Mouse (Mus musculus): ENCODE measurements around the gene Eml6. TPM values are rescaled to one million over a fixed set of nuclear protein-coding genes. Genes with fewer than 3 reads are reported as not detected.

The Eml6 gene
- polyA plus RNA-seq, 1 experiment from 2014 or later = 1.8 TPM

- DNase-seq (ENCODE audit: low spot score) (no peak), ATAC-seq (ENCODE audit: low read depth) (0 out of 2 replicates have a peak, but pooled peaks have one; percentile 26)
- H3K36me3 ChIP-seq (ENCODE audit: control insufficient read depth, insufficient read depth, low read length) = peaks cover 62% of the 10 kb centered on the region
- H3K27me3 ChIP-seq (replicated peaks; ENCODE audit: control insufficient read depth, insufficient read depth, low read length) = no peaks in the 10 kb centered on the region
- H3K4me1 ChIP-seq (ENCODE audit: control insufficient read depth, insufficient read depth, low read length) = no peaks in the 10 kb centered on the region
- no peak overlapping the region for H3K9ac ChIP-seq (ENCODE audit: low read depth, low read length)
- no peak overlapping the region for H3K4me3 ChIP-seq (ENCODE audit: low read depth, low read length)
- H3K9me3 ChIP-seq (ENCODE audit: control insufficient read depth, low read length) = no peaks in the 10 kb centered on the region
- H3K27ac ChIP-seq (replicated peaks; ENCODE audit: low read depth, low read length) = no peak overlapping the region
- WGBS = 89% methylated on average over 9 of the region's 9 CpGs
- no peak overlapping the region for H3K4me2 ChIP-seq (ENCODE audit: low read depth, low read length)
Observed at GRCm38 (mm10) chr11:29746203-29746602, 279.6 kb downstream of the Eml6 start.

GRCm38 (mm10) chr11:29745513-29745912, 280.3 kb downstream of the Eml6 start:
- Histone ChIP-seq H3K4me2 (ENCODE audit: low read depth, low read length) (no peak overlapping the region), H3K9me3 (ENCODE audit: control insufficient read depth, low read length) (no peaks in the 10 kb centered on the region), H3K27ac (replicated peaks; ENCODE audit: low read depth, low read length) (no peak overlapping the region), H3K4me3 (ENCODE audit: low read depth, low read length) (no peak overlapping the region), H3K27me3 (replicated peaks; ENCODE audit: control insufficient read depth, insufficient read depth, low read length) (no peaks in the 10 kb centered on the region), H3K36me3 (ENCODE audit: control insufficient read depth, insufficient read depth, low read length) (peaks cover 62% of the 10 kb centered on the region), H3K9ac (ENCODE audit: low read depth, low read length) (no peak overlapping the region), H3K4me1 (ENCODE audit: control insufficient read depth, insufficient read depth, low read length) (no peaks in the 10 kb centered on the region)
- ATAC-seq (ENCODE audit: low read depth) (no peak), DNase-seq (ENCODE audit: low spot score) (no peak)
- 65% methylated on average over 2 of the region's 2 CpGs for WGBS

DNA sequence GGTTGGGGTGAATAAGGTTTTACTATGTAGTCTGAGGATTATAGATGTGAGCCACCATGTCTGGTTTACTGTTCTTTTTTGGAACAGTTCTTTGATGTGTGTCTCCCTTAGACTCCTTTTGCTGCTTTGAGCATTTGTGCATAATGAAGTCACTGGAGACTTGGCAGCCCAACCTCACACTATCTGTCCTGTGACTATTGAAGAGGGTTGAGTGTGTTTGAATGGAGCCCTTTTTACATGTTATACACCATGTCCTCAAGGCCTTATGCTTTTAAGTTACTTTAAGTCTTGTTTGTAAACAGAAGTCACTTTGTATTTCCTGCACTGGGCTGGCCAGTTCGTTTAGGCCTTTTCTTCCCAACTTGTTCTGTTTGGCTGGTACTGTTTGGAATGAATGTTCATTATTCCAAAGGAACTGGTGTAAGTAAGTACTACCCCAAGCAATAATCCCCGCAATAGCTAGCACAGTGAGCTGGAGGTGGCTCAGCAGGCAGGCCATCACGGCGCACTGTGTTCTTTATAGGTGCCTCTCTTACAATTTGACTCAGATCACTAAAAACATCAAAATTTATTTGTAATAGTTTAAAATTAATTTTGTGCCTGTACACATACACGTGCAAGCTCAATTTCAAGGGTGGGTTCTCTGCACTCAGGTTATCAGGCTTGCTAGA, 280.9 kb downstream of the Eml6 start:
- ATAC-seq (ENCODE audit: low read depth) = peak; percentile 20; the same call in 1 of the 2 replicates

DNA sequence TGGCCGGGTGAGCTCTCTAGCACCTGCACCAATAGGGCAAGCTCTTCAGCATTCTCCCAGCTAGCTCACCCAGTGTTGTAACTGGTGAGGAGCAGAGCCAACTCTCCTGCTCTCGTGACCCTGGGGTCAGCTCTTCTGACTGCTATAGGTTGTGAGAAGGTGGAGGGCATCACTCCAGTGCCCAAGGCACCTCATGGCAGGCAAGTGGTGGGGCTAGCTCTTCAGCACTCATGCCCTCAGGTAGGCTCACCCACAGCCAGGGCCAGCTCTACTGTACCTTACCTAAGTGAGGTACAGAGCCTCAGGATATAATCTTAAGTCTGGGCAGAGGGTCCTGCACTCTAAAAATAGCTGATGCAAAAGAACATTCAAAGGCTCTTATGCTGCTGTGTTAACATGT, 286.1 kb downstream of the Eml6 start:
- Histone ChIP-seq H3K9ac (ENCODE audit: low read depth, low read length) (no peak overlapping the region), H3K27ac (replicated peaks; ENCODE audit: low read depth, low read length) (no peak overlapping the region), H3K4me3 (ENCODE audit: low read depth, low read length) (no peak overlapping the region), H3K4me2 (ENCODE audit: low read depth, low read length) (no peak overlapping the region), H3K9me3 (ENCODE audit: control insufficient read depth, low read length) (no peaks in the 10 kb centered on the region), H3K4me1 (ENCODE audit: control insufficient read depth, insufficient read depth, low read length) (no peaks in the 10 kb centered on the region), H3K27me3 (replicated peaks; ENCODE audit: control insufficient read depth, insufficient read depth, low read length) (no peaks in the 10 kb centered on the region), H3K36me3 (ENCODE audit: control insufficient read depth, insufficient read depth, low read length) (peaks cover 62% of the 10 kb centered on the region; the same call in 1 of the 2 replicates)
- DNase-seq (ENCODE audit: low spot score) = no peak
- no peak for ATAC-seq (ENCODE audit: low read depth)
- WGBS = 83% methylated on average over 2 of the region's 2 CpGs

More for the DNA sequence above, 280.9 kb downstream of the Eml6 start:
- Histone ChIP-seq H3K27me3 (replicated peaks; ENCODE audit: control insufficient read depth, insufficient read depth, low read length) (no peaks in the 10 kb centered on the region), H3K27ac (replicated peaks; ENCODE audit: low read depth, low read length) (no peak overlapping the region), H3K4me1 (ENCODE audit: control insufficient read depth, insufficient read depth, low read length) (no peaks in the 10 kb centered on the region), H3K4me3 (ENCODE audit: low read depth, low read length) (no peak overlapping the region), H3K4me2 (ENCODE audit: low read depth, low read length) (no peak overlapping the region), H3K9ac (ENCODE audit: low read depth, low read length) (no peak overlapping the region), H3K36me3 (ENCODE audit: control insufficient read depth, insufficient read depth, low read length) (peaks cover 62% of the 10 kb centered on the region), H3K9me3 (ENCODE audit: control insufficient read depth, low read length) (no peaks in the 10 kb centered on the region)
- DNase-seq (ENCODE audit: low spot score) = no peak
- WGBS = 90% methylated on average over 5 of the region's 5 CpGs

- Histone ChIP-seq H3K4me1 (ENCODE audit: control insufficient read depth, insufficient read depth, low read length) (no peaks in the 10 kb centered on the region), H3K9ac (ENCODE audit: low read depth, low read length) (no peak overlapping the region), H3K36me3 (ENCODE audit: control insufficient read depth, insufficient read depth, low read length) (no peaks in the 10 kb centered on the region), H3K27me3 (replicated peaks; ENCODE audit: control insufficient read depth, insufficient read depth, low read length) (no peaks in the 10 kb centered on the region), H3K4me2 (ENCODE audit: low read depth, low read length) (no peak overlapping the region), H3K4me3 (ENCODE audit: low read depth, low read length) (no peak overlapping the region), H3K27ac (replicated peaks; ENCODE audit: low read depth, low read length) (no peak overlapping the region), H3K9me3 (ENCODE audit: control insufficient read depth, low read length) (no peaks in the 10 kb centered on the region)
- WGBS = 75% methylated on average over 1 of the region's 1 CpGs
- no peak for ATAC-seq (ENCODE audit: low read depth)
- no peak for DNase-seq (ENCODE audit: low spot score)
Observed at GRCm38 (mm10) chr11:29727901-29728300, 297.9 kb downstream of the Eml6 start.

DNA sequence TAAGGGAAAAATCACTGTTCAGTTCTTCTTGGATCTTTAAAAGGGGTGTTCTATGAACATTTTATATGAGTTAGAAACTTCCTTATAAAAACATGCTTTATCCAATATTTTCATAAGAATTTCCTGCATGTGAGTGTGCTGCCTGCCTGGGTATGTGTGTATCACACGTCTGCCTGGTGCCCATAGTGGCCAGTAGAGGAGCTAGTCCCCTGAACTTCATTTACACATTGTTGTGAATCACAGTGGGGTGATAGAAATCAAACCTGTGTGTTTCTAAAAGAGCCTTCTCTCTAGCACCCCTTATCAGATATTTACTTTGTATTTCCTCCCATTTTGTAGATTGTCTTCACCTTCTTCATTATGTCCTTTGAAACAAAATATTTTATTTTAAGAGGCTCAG, 300.2 kb downstream of the Eml6 start:
- no peaks in the 10 kb centered on the region for H3K36me3 ChIP-seq (ENCODE audit: control insufficient read depth, insufficient read depth, low read length)
- no peaks in the 10 kb centered on the region for H3K9me3 ChIP-seq (ENCODE audit: control insufficient read depth, low read length)
- H3K4me3 ChIP-seq (ENCODE audit: low read depth, low read length) = no peak overlapping the region
- H3K4me1 ChIP-seq (ENCODE audit: control insufficient read depth, insufficient read depth, low read length) = no peaks in the 10 kb centered on the region
- no peak for DNase-seq (ENCODE audit: low spot score)
- no peak for ATAC-seq (ENCODE audit: low read depth)
- 66% methylated on average over 1 of the region's 1 CpGs for WGBS
- no peak overlapping the region for H3K4me2 ChIP-seq (ENCODE audit: low read depth, low read length)
- H3K27ac ChIP-seq (replicated peaks; ENCODE audit: low read depth, low read length) = no peak overlapping the region
- no peaks in the 10 kb centered on the region for H3K27me3 ChIP-seq (replicated peaks; ENCODE audit: control insufficient read depth, insufficient read depth, low read length)
- H3K9ac ChIP-seq (ENCODE audit: low read depth, low read length) = no peak overlapping the region

DNA sequence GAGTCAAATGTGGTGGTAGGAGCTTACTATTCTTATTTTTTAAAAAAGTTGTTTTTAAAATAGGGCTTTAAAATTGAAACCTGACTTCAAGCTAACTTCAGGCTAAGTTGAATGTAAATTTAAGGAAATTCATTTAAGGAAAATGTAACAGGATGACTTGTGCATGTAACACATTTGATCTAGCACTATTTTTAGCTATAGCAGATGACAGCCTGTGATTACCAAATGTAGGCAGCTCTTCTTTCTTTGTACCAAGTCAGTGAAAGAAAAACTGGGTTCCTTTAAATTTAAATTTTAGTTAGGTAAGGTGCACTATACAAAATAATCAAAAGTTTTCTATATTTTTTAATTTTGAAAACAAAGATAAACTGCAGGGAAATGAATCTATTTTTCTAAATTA, 300.7 kb downstream of the Eml6 start:
- no peaks in the 10 kb centered on the region for H3K9me3 ChIP-seq (ENCODE audit: control insufficient read depth, low read length)
- no peak for DNase-seq (ENCODE audit: low spot score)
- no peaks in the 10 kb centered on the region for H3K36me3 ChIP-seq (ENCODE audit: control insufficient read depth, insufficient read depth, low read length)
- no peak overlapping the region for H3K9ac ChIP-seq (ENCODE audit: low read depth, low read length)
- no peak for ATAC-seq (ENCODE audit: low read depth)
- no peak overlapping the region for H3K4me3 ChIP-seq (ENCODE audit: low read depth, low read length)
- H3K4me1 ChIP-seq (ENCODE audit: control insufficient read depth, insufficient read depth, low read length) = no peaks in the 10 kb centered on the region
- no peaks in the 10 kb centered on the region for H3K27me3 ChIP-seq (replicated peaks; ENCODE audit: control insufficient read depth, insufficient read depth, low read length)
- no peak overlapping the region for H3K4me2 ChIP-seq (ENCODE audit: low read depth, low read length)
- no peak overlapping the region for H3K27ac ChIP-seq (replicated peaks; ENCODE audit: low read depth, low read length)

- ATAC-seq (ENCODE audit: low read depth) (no peak), DNase-seq (ENCODE audit: low spot score) (no peak)
- H3K36me3 ChIP-seq (ENCODE audit: control insufficient read depth, insufficient read depth, low read length) = no peaks in the 10 kb centered on the region
- H3K9me3 ChIP-seq (ENCODE audit: control insufficient read depth, low read length) = no peaks in the 10 kb centered on the region
- H3K27ac ChIP-seq (replicated peaks; ENCODE audit: low read depth, low read length) = no peak overlapping the region
- 87% methylated on average over 2 of the region's 2 CpGs for WGBS
- no peak overlapping the region for H3K9ac ChIP-seq (ENCODE audit: low read depth, low read length)
- H3K4me1 ChIP-seq (ENCODE audit: control insufficient read depth, insufficient read depth, low read length) = peaks cover under 1% of the 10 kb centered on the region; the same call in 1 of the 2 replicates
- H3K4me3 ChIP-seq (ENCODE audit: low read depth, low read length) = no peak overlapping the region
- H3K4me2 ChIP-seq (ENCODE audit: low read depth, low read length) = no peak overlapping the region
- no peaks in the 10 kb centered on the region for H3K27me3 ChIP-seq (replicated peaks; ENCODE audit: control insufficient read depth, insufficient read depth, low read length)
Observed at GRCm38 (mm10) chr11:29724213-29724612, 301.6 kb downstream of the Eml6 start.

GRCm38 (mm10) chr11:29719597-29719996, 306.2 kb downstream of the Eml6 start:
- H3K9ac ChIP-seq (ENCODE audit: low read depth, low read length) = no peak overlapping the region
- ATAC-seq (ENCODE audit: low read depth) (no peak), DNase-seq (ENCODE audit: low spot score) (no peak)
- H3K36me3 ChIP-seq (ENCODE audit: control insufficient read depth, insufficient read depth, low read length) = no peaks in the 10 kb centered on the region
- 62% methylated on average over 1 of the region's 1 CpGs for WGBS
- H3K27me3 ChIP-seq (replicated peaks; ENCODE audit: control insufficient read depth, insufficient read depth, low read length) = no peaks in the 10 kb centered on the region
- H3K4me3 ChIP-seq (ENCODE audit: low read depth, low read length) = no peak overlapping the region
- H3K4me2 ChIP-seq (ENCODE audit: low read depth, low read length) = no peak overlapping the region
- no peaks in the 10 kb centered on the region for H3K9me3 ChIP-seq (ENCODE audit: control insufficient read depth, low read length)
- no peak overlapping the region for H3K27ac ChIP-seq (replicated peaks; ENCODE audit: low read depth, low read length)
- peaks cover 11% of the 10 kb centered on the region for H3K4me1 ChIP-seq (ENCODE audit: control insufficient read depth, insufficient read depth, low read length)
